Mouse (Mus musculus): ENCODE data around the gene Cib4. TPM values are rescaled to one million over a fixed set of nuclear protein-coding genes. Genes with fewer than 3 reads are reported as not detected.

Cib4 gene
- total and polyA plus RNA-seq, 3 experiments = 0.92 to 3.4 (median 2.4) TPM

- DNase-seq = no peak
These were observed 27.1 kb downstream of the Cib4 start for GRCm38 (mm10) chr5:30518547-30518946.

DNA sequence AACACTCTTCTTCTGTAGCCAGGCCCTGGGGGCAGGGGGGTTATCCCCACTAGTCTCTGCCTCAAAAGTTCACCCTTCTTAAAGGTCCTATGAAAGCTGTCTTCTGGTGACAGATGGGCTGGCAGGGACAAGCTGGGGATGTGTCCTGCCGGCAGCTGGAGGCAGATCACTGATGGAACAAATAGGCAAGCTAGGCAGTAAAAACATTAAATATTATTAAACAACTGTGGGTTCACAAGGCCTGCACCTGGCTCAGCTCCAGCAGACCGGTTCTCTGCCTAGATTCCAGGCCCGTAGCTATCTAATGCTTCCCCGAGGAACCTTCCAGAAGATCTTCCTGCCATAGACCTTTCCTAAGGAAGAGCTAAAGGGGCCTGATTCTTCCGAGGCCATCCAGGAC is 27.5 kb downstream of the Cib4 start:
- peak; percentile 50 for DNase-seq

DNA sequence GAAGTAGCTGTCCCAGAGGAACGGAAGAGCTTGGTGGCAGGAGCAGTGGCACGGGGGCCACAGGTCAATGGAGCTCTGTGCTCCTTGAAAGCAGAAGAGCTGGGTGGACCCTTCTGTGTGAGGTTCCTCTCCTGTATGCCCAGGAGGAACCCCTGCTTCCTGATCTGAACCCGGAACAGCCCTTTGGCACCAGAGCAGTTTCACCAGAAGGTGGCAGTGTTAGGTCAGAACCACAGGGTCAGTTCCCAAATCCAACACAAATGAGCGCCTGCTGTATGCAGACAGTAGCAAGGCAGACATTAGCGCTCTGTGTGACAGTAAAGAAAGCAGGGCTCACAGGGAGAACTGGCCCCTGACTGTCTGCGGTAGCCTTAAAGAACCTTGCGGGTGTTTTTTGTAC is 29.3 kb downstream of the Cib4 start:
- DNase-seq = peak; percentile 82

DNA sequence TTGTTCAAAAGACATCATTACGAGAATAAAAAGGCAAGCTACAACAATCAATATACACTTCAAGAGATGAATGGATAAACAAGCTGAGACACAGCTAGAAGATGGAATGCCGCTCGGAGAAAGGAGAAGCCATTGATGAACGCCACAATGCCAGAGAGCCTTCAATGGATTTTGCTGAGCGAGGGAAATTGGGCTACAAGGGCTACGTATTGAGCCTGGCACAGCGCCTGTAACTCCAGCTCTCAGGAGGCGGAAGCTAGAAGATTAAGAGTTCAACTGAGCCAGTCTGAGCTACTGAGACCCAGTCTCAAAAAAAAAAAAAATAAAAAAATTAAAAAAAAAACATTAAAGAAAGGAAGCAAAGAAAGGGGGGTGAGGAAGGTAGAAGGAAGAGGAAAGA is 32.5 kb downstream of the Cib4 start:
- no peak for DNase-seq

DNA sequence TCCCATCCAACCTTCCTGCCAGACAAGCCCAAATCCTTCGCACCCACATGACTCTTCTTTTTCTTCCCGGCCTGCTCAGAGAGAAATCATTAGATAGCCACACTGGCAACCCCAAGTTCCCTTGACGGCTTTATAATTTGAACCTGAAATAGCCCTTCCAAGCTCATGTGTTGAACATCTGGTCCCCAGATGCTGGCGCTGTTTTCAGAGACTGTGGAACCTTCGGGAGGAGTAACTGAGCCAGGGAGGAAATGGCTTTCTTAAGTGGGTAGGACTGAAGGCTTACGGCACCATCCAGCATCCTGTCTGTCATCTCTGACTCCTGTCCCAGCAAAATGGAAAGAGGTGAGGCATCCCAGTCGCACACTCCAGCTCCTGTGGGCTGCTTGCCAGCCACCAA is 48.3 kb downstream of the Cib4 start:
- no peak for DNase-seq

GRCm38 (mm10) chr5:30496821-30497220 is 48.8 kb downstream of the Cib4 start:
- DNase-seq = no peak

DNA sequence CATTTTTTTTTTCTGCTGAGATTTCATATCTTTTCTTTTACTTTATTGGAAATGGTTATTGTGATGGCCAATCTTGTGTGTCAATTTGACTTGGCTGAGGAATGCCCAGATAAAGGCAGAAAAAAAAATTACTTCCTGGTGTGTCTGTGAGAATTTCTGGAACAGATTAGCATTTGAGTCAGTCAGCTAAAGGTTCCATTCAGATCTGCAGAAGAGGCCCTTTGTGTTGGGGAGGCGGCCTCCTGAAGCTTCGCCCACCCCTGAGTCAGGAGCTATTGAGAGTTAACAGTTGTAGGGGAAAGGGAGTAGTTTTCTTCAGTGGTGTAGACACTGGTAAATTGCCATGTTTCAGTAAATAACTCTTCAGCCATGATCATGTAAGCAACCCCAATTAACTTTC is 50.3 kb downstream of the Cib4 start:
- DNase-seq = no peak

GRCm38 (mm10) chr5:30494606-30495005 is 51.0 kb downstream of the Cib4 start:
- DNase-seq = no peak

DNA sequence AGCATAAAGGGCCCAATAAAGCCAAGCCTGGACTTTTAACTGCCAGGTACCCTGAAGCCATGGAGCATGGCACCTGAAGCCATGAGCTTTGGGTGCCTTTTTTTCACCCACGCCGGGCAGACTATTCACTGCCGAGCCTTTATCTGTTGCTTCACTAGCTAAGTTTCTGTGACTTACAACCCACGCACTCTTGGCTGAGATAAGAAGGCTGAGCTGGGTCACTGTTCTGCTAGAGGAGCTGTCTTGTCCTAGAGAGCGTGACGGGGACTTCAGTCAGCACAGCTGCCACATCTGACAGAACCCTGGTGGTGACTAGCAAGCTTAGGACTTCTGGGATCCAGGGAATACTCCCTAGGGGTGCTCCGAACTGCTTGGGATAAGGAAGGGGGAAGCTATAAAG is 51.9 kb downstream of the Cib4 start:
- DNase-seq = no peak

DNA sequence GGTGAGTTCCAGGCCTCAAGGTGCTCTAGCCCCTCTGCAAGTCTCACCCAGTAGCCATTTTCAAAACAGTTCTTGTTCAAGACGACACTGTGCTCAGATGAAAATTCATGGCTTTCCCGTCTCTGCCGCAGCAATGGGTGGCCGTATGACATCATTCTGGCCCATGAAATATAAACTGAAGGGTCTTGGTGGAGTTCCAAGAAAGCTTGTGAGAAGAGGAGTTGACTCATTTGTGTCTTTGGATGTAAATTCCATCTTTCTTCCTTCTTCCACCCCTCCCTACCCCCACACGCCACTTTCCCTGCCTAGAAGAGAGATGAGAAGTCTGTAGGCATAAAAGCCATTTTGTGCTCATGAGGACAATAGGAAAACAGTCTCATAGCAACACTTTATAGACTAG is 54.8 kb downstream of the Cib4 start:
- DNase-seq = no peak

- DNase-seq = no peak
These were observed 55.4 kb downstream of the Cib4 start for GRCm38 (mm10) chr5:30490215-30490614.

DNA sequence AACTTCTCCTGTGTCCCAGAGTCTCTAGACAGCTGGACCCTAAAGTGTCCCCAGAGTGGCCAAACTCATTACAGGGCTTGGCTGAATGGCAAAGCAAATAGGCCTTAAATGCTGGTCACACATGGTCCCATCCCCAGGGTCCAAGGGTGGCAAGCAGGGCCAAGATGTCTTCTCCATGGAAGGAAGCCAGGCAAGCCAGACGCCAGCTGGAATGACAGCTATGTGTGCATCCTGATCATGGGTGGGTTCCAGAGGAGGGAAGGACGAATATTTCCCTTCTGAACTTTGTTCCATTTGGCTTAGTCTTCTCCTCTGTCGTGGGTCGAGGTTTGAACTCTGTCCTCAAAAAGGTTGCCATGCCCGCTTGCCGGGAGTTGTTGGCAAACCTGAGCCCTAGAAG is 60.5 kb downstream of the Cib4 start:
- no peak for DNase-seq

GRCm38 (mm10) chr5:30484591-30484990 is 61.0 kb downstream of the Cib4 start:
- no peak for DNase-seq

GRCm38 (mm10) chr5:30483533-30483932 is 62.1 kb downstream of the Cib4 start:
- DNase-seq = no peak

GRCm38 (mm10) chr5:30482319-30482718 is 63.3 kb downstream of the Cib4 start:
- DNase-seq = peak; percentile 62

DNA sequence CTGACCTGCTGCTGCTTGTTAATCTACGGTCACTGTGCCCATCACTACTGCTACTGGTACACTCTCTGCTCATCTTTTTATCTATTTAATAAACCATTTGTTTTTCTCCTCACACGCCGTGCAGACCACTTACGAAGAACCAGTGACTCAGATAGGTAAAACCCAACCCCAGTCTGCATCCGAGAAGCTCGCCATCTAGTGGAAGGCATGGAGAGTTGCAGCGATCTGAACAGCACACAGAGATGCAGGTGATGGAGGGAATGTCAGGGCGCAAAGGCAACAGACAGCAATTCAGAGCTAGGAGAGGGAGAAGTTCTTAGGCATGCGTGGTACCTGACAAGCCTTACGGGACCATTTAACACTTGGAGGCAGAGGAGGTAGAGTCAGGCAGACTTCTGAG is 69.1 kb downstream of the Cib4 start:
- no peak for DNase-seq

GRCm38 (mm10) chr5:30472148-30472547 is 73.5 kb downstream of the Cib4 start:
- no peak for DNase-seq

GRCm38 (mm10) chr5:30470454-30470853 is 75.2 kb downstream of the Cib4 start:
- no peak for DNase-seq

GRCm38 (mm10) chr5:30466315-30466714 is 79.3 kb downstream of the Cib4 start:
- DNase-seq = no peak

DNA sequence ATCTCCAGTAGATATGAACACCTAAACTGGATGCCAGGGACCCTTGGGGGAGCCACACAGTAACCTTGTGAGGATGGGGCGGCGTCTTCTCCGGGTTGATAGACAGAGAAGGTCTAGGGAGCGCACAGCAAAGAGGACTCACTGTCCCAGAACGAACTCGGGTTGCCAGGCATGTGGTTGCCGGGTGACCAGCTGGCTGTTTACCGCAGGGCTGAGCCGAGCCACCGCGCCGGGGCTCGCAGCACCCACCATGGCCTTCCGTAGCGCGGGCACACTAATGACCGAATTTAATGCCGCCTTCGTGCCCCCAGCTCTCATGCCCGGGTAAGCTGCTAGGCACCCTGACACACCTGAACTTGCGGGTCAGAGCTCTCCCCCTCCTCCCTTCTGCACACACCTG is 79.8 kb downstream of the Cib4 start, which contains the start of gene 1700001C02Rik:
TSS of gene 1700001C02Rik (plus strand) at position 187 of the 400 bp plus-strand sequence.
- DNase-seq = no peak

DNA sequence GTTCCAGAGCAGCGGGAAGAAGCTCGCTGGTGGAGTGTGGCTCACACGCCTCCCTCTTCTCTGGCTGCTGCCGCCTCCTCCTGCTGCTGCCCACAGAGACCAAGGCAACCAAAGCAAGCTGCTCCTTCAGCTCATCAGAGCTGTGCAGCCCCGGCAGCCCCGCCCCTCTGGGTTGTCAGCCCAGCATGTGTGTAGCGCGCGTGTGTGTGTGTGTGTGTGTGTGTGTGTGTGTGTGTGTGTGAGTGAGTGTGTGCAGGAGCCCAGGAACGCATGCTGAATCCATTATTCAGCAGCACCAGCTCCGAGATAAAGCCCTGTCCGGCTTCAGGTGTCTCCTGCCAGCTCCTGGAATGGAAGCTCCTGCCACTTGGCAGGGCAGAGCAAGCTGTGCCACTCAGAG is 83.8 kb downstream of the Cib4 start, which contains the start of gene Otof:
TSS of gene Otof (minus strand) at position 112 of the 400 bp plus-strand sequence.
- peak; percentile 25 for DNase-seq

- no peak for DNase-seq
These were observed 85.5 kb downstream of the Cib4 start for GRCm38 (mm10) chr5:30460155-30460554.

- DNase-seq = no peak
These were observed 89.6 kb downstream of the Cib4 start for GRCm38 (mm10) chr5:30456056-30456455.

DNA sequence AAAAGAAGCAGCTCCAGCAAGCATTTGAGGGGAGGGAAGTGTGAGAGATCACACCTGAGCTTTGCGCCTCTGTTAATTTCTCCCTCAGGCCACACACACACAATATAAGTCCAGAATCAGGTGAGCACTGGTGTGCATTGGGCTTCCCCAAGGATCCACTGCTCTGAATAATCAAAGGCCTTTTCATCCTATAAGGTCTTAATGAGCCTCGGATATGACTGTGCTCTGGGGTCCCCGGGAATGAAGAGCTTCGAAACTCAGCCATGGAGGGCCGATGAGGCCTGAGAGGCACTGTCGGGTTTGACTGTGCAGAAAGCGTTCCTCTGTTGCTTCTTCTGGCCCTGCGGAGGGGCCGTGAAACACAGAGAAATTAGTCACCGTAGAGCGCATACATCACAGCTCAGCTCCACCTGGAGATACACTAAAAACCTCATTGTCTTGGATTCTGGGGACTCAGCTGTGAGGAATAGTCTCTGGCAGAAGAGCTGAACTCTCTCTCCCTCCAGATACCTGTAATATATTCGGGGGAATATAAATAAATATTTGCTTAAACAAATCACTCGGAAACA is 101.2 kb downstream of the Cib4 start:
- DNase-seq = no peak

DNA sequence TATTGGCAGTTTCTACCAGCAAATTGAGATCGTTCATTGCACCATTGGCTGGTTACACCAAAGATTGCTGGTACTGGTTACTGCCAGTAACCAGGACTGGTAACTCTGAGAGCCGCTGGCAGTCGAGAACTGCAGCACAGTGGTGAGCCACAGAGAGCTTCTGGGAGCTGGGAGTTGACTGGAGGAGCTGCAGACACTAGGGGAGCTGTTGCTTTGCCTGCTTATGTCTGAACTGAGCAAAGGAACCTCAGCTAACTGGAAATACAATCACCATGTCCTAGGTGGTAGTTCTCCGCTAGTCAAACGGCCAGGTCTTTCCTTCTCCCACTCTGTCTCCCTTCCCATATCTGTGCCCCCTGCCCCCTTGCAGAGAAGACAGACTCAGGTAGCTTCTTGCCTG is 103.4 kb downstream of the Cib4 start:
- DNase-seq = no peak
